Mouse (Mus musculus): ENCODE results near the gene Slc2a3. TPM values are rescaled to one million over a fixed set of nuclear protein-coding genes. Genes with fewer than 3 reads are reported as not detected.
"Not testable (repeated sequence)": the region's sequence is repeated elsewhere in the genome, so short reads cannot be mapped to it uniquely, and the experiment has no call there.

Gene Slc2a3
- total RNA-seq, 2 experiments from 2014 or later = 10.8 to 13.4 TPM

GRCm38 (mm10) chr6:122810615-122811279, 9.3 kb upstream of the Slc2a3 start:
- peak; percentile 88 for ATAC-seq (replicated peaks; ENCODE audit: low FRiP score, poor library complexity, severe bottlenecking)

- peak; percentile 23; the same call in 1 of the 2 replicates for ATAC-seq (replicated peaks; ENCODE audit: low FRiP score, poor library complexity, severe bottlenecking)
Measured at GRCm38 (mm10) chr6:122810022-122810614, 8.7 kb upstream of the Slc2a3 start.

GRCm38 (mm10) chr6:122804418-122804817, 3.0 kb upstream of the Slc2a3 start:
- peak; percentile 80 for ATAC-seq (replicated peaks; ENCODE audit: low FRiP score, poor library complexity, severe bottlenecking)

GRCm38 (mm10) chr6:122801801-122802514, 518 bp upstream of the Slc2a3 start:
- peak; percentile 68 for ATAC-seq (replicated peaks; ENCODE audit: low FRiP score, poor library complexity, severe bottlenecking)

GRCm38 (mm10) chr6:122800640-122801300, 670 bp downstream of the Slc2a3 start:
- no peak for ATAC-seq (replicated peaks; ENCODE audit: low FRiP score, poor library complexity, severe bottlenecking)

GRCm38 (mm10) chr6:122795254-122795935, 6.0 kb downstream of the Slc2a3 start:
- no peak for ATAC-seq (replicated peaks; ENCODE audit: low FRiP score, poor library complexity, severe bottlenecking)

GRCm38 (mm10) chr6:122786275-122786674, 15.2 kb downstream of the Slc2a3 start:
- ATAC-seq (replicated peaks; ENCODE audit: low FRiP score, poor library complexity, severe bottlenecking) = 0 out of 2 replicates have a peak, but pooled peaks have one; percentile 57

- no peak for ATAC-seq (replicated peaks; ENCODE audit: low FRiP score, poor library complexity, severe bottlenecking)
Measured at GRCm38 (mm10) chr6:122784866-122785265, 16.6 kb downstream of the Slc2a3 start.

GRCm38 (mm10) chr6:122782164-122782563, 19.3 kb downstream of the Slc2a3 start:
- no peak for ATAC-seq (replicated peaks; ENCODE audit: low FRiP score, poor library complexity, severe bottlenecking)

GRCm38 (mm10) chr6:122781167-122781566, 20.3 kb downstream of the Slc2a3 start:
- no peak for ATAC-seq (replicated peaks; ENCODE audit: low FRiP score, poor library complexity, severe bottlenecking)

- ATAC-seq (replicated peaks; ENCODE audit: low FRiP score, poor library complexity, severe bottlenecking) = no peak
Measured at GRCm38 (mm10) chr6:122779916-122780315, 21.5 kb downstream of the Slc2a3 start.

GRCm38 (mm10) chr6:122776040-122776439, 25.4 kb downstream of the Slc2a3 start:
- no peak for ATAC-seq (replicated peaks; ENCODE audit: low FRiP score, poor library complexity, severe bottlenecking)

- no peak for ATAC-seq (replicated peaks; ENCODE audit: low FRiP score, poor library complexity, severe bottlenecking)
Measured at GRCm38 (mm10) chr6:122774345-122774744, 27.1 kb downstream of the Slc2a3 start.

GRCm38 (mm10) chr6:122772701-122773100, 28.7 kb downstream of the Slc2a3 start:
- no peak for ATAC-seq (replicated peaks; ENCODE audit: low FRiP score, poor library complexity, severe bottlenecking)

- ATAC-seq (replicated peaks; ENCODE audit: low FRiP score, poor library complexity, severe bottlenecking) = no peak
Measured at GRCm38 (mm10) chr6:122770760-122771315, 30.6 kb downstream of the Slc2a3 start.

- no peak for ATAC-seq (replicated peaks; ENCODE audit: low FRiP score, poor library complexity, severe bottlenecking)
Measured at GRCm38 (mm10) chr6:122769771-122770759, 31.4 kb downstream of the Slc2a3 start.

GRCm38 (mm10) chr6:122768256-122768655, 33.2 kb downstream of the Slc2a3 start:
- no peak for ATAC-seq (replicated peaks; ENCODE audit: low FRiP score, poor library complexity, severe bottlenecking)

- not testable (repeated sequence) for ATAC-seq (replicated peaks; ENCODE audit: low FRiP score, poor library complexity, severe bottlenecking)
Measured at GRCm38 (mm10) chr6:122767012-122767411, 34.4 kb downstream of the Slc2a3 start.
